Mouse (Mus musculus) lung, embryonic 14.5 days (tissue): ENCODE measurements around the gene Tcerg1l. TPM values are rescaled to one million over a fixed set of nuclear protein-coding genes. Genes with fewer than 3 reads are reported as not detected.

Source experiments
- ATAC-seq: fragments of 200-750 bp; cut with Nextera tagmentation; 2 replicates; pipeline ENCODE4 v1.8.0; 2017; ENCODE audit warnings: mild to moderate bottlenecking, moderate TSS enrichment, moderate library complexity; ENCODE audit not compliant: insufficient read depth
- DNase-seq: peaks from one replicate; pipeline ENCODE4 v3.0.0-alpha.2; 2015
- H3K27ac ChIP-seq: fragments of 300-500 bp; sonication (generic); 2 replicates; pipeline ENCODE4 v1.5.1; 2014; ENCODE audit warnings: low read depth, mild to moderate bottlenecking, moderate library complexity
- H3K27me3 ChIP-seq: fragments of 300-500 bp; sonication (generic); 2 replicates; pipeline ENCODE4 v1.6.1; 2014; ENCODE audit warnings: low read length, control low read depth; ENCODE audit not compliant: insufficient read depth
- H3K36me3 ChIP-seq: fragments of 300-500 bp; sonication (generic); 2 replicates; pipeline ENCODE4 v1.6.1; 2014; ENCODE audit warnings: control low read depth; ENCODE audit not compliant: insufficient read depth
- H3K4me1 ChIP-seq: fragments of 300-500 bp; sonication (generic); 2 replicates; pipeline ENCODE4 v1.6.1; 2014; ENCODE audit warnings: antibody characterized with exemption, control low read depth; ENCODE audit not compliant: insufficient read depth
- H3K4me2 ChIP-seq: fragments of 300-500 bp; sonication (generic); 2 replicates; pipeline ENCODE4 v1.6.1; 2014; ENCODE audit warnings: mild to moderate bottlenecking
- H3K4me3 ChIP-seq: fragments of 300-500 bp; sonication (generic); 2 replicates; pipeline ENCODE4 v1.5.1; 2014; ENCODE audit warnings: low read depth, low read length
- H3K9ac ChIP-seq: fragments of 300-500 bp; sonication (generic); 2 replicates; pipeline ENCODE4 v1.6.1; 2014
- H3K9me3 ChIP-seq: fragments of 300-500 bp; sonication (generic); 2 replicates; pipeline ENCODE4 v1.6.1; 2016; ENCODE audit warnings: low read depth, low read length, control low read depth
- CTCF ChIP-seq: IDR thresholded peaks from 2 replicates; pipeline ENCODE4 v1.5.1; 2016; ENCODE audit warnings: antibody characterized with exemption, low read depth
- WGBS: fragments of 180-500 bp; shearing (Covaris S2); extraction: QIAGEN DNeasy Blood & Tissue Kit; methylation state at CpG from one replicate; pipeline ENCODE4 v1.1.7; 2014; 5-methylcytosine and 5-hydroxymethylcytosine counted together
- polyA plus RNA-seq: library from polyadenylated mRNA; unstranded; fragments of >200 nt; fragmentation: Nextera tagmentation; extraction: Ambion mirVana; gene quantifications from 2 replicates; pipeline ENCODE4 v1.2.1, GENCODE M21; 2014

The Tcerg1l gene
- polyA plus RNA-seq, 1 experiment from 2014 or later, result 0.88 TPM

- WGBS, result 46% methylated on average over 15 of the region's 15 CpGs
- Histone ChIP-seq H3K9ac (no peak overlapping the region), H3K27me3 (no peaks in the 10 kb centered on the region), H3K27ac (no peak overlapping the region), H3K4me1 (no peaks in the 10 kb centered on the region), H3K9me3 (no peaks in the 10 kb centered on the region), H3K36me3 (no peaks in the 10 kb centered on the region), H3K4me2 (no peak overlapping the region), H3K4me3 (no peak overlapping the region)
- TF ChIP-seq CTCF, result no peak
- ATAC-seq (peak; percentile 63; the same call in 1 of the 2 replicates), DNase-seq (peak; percentile 70)
Measured at GRCm38 (mm10) chr7:138202162-138202832, 195.2 kb downstream of the Tcerg1l start.

GRCm38 (mm10) chr7:138199333-138200058 is 198.0 kb downstream of the Tcerg1l start:
- Histone ChIP-seq H3K36me3 (no peaks in the 10 kb centered on the region), H3K9me3 (no peaks in the 10 kb centered on the region), H3K9ac (no peak overlapping the region), H3K27ac (no peak overlapping the region), H3K4me2 (no peak overlapping the region), H3K4me3 (no peak overlapping the region), H3K27me3 (no peaks in the 10 kb centered on the region), H3K4me1 (no peaks in the 10 kb centered on the region)
- no peak for DNase-seq
- no peak for TF ChIP-seq CTCF
- 49% methylated on average over 10 of the region's 10 CpGs for WGBS
- ATAC-seq, result no peak

GRCm38 (mm10) chr7:138196139-138196538 is 201.4 kb downstream of the Tcerg1l start:
- no peak for TF ChIP-seq CTCF
- WGBS, result 43% methylated on average over 2 of the region's 2 CpGs

GRCm38 (mm10) chr7:138184197-138184596 is 213.3 kb downstream of the Tcerg1l start:
- no peak overlapping the region for H3K4me3 ChIP-seq
- 78% methylated on average over 5 of the region's 5 CpGs for WGBS
- no peak overlapping the region for H3K27ac ChIP-seq
- no peak overlapping the region for H3K9ac ChIP-seq
- no peaks in the 10 kb centered on the region for H3K36me3 ChIP-seq
- no peaks in the 10 kb centered on the region for H3K9me3 ChIP-seq
- no peak for ATAC-seq
- no peaks in the 10 kb centered on the region for H3K4me1 ChIP-seq
- TF ChIP-seq CTCF, result no peak
- H3K27me3 ChIP-seq, result no peaks in the 10 kb centered on the region
- H3K4me2 ChIP-seq, result no peak overlapping the region
- no peak for DNase-seq

More at GRCm38 (mm10) chr7:138196139-138196538, 201.4 kb downstream of the Tcerg1l start:
- Histone ChIP-seq H3K27ac (no peak overlapping the region), H3K9me3 (no peaks in the 10 kb centered on the region), H3K4me3 (no peak overlapping the region), H3K27me3 (no peaks in the 10 kb centered on the region), H3K36me3 (no peaks in the 10 kb centered on the region), H3K4me1 (no peaks in the 10 kb centered on the region), H3K9ac (no peak overlapping the region), H3K4me2 (no peak overlapping the region)
- ATAC-seq (no peak), DNase-seq (no peak)

GRCm38 (mm10) chr7:138182216-138182615 is 215.3 kb downstream of the Tcerg1l start:
- Histone ChIP-seq H3K9me3 (no peaks in the 10 kb centered on the region), H3K27ac (no peak overlapping the region), H3K27me3 (no peaks in the 10 kb centered on the region), H3K4me3 (no peak overlapping the region), H3K9ac (no peak overlapping the region), H3K4me1 (no peaks in the 10 kb centered on the region), H3K36me3 (no peaks in the 10 kb centered on the region), H3K4me2 (no peak overlapping the region)
- no peak for DNase-seq
- TF ChIP-seq CTCF, result no peak
- WGBS, result 58% methylated on average over 3 of the region's 3 CpGs
- no peak for ATAC-seq

GRCm38 (mm10) chr7:138178617-138179016 is 218.9 kb downstream of the Tcerg1l start:
- WGBS, result 86% methylated on average over 2 of the region's 2 CpGs
- ATAC-seq (no peak), DNase-seq (no peak)
- Histone ChIP-seq H3K27me3 (no peaks in the 10 kb centered on the region), H3K27ac (no peak overlapping the region), H3K4me1 (no peaks in the 10 kb centered on the region; the same call in 1 of the 2 replicates), H3K9ac (no peak overlapping the region), H3K4me3 (no peak overlapping the region), H3K36me3 (no peaks in the 10 kb centered on the region), H3K4me2 (no peak overlapping the region), H3K9me3 (no peaks in the 10 kb centered on the region)
- no peak for TF ChIP-seq CTCF

GRCm38 (mm10) chr7:138176026-138176425 is 221.5 kb downstream of the Tcerg1l start:
- 29% methylated on average over 2 of the region's 2 CpGs for WGBS
- no peaks in the 10 kb centered on the region for H3K36me3 ChIP-seq
- H3K4me3 ChIP-seq, result no peak overlapping the region
- H3K9ac ChIP-seq, result no peak overlapping the region
- TF ChIP-seq CTCF, result no peak
- ATAC-seq (peak; percentile 60), DNase-seq (peak; percentile 87)
- H3K27me3 ChIP-seq, result no peaks in the 10 kb centered on the region
- no peak overlapping the region for H3K4me2 ChIP-seq
- H3K9me3 ChIP-seq, result no peaks in the 10 kb centered on the region
- no peaks in the 10 kb centered on the region; the same call in 1 of the 2 replicates for H3K4me1 ChIP-seq
- no peak overlapping the region for H3K27ac ChIP-seq
